ENCODE assay signal across 8 mouse cellular contexts in the genomic region with DNA sequence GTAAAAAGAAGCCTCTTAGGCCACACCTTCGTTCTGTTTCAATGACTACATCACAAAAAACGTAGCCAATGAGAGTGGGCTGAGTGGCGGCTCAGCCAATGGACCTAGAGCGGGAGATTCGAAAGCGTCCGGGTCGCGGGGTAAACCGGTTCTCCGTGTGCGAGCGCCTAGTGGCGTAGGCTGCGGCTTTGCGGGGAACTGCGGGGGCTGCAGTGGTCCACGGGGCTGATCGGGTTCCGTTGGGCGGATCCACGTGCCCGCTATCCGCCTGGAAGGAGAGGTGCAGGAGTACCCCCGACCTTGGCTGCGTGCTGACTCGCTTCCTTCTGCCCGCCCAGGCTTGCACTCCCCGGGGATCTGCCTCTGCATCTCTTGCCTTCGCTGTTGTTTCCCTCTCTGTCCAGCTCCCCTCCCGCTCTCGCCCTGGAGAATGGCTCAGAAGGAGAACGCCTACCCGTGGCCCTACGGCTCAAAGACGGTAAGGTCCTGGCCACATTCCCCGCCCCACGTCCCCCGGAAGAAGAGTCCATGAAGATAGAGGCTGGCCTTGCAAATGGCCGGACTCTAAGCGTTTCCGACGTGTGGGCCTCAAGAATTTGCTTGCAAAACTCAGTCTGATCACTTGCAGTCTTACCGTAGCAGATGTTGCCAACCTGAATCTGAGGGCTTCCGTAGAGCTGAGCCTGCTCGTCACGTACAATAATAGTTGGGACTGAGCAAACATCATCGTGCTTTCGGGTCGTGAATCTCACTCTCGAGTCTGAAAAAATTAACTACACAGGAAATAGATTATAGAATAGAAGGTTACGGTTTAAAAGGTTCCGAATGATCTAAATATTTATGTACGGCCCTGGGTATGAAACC. TPM values are rescaled to one million over a fixed set of nuclear protein-coding genes. Genes with fewer than 3 reads are reported as not detected.
DNase-seq lines count a peak whose midpoint lies in the region; ATAC-seq and TF ChIP-seq lines count a peak whose summit lies in the region.

Gene Aurkb (plus strand): TSS at position 117 of the 864 bp plus-strand sequence.

- peak within 1 kb of the TSS; percentile 66 for H3K9ac ChIP-seq in heart, postnatal 0 days (replicated peaks; ENCODE audit: low read depth, low read length)
- peak within 1 kb of the TSS; percentile 86 for H3K9ac ChIP-seq in lung, embryonic 16.5 days (ENCODE audit: low read length)

- H3K4me3 ChIP-seq in G1E (ENCODE audit: low read depth, low read length) = peak within 1 kb of the TSS; percentile 99
- H3K4me3 ChIP-seq in forebrain, embryonic 10.5 days = peak within 1 kb of the TSS; percentile 67
- H3K4me3 ChIP-seq in heart, postnatal 0 days (ENCODE audit: low read depth, low read length) = peak within 1 kb of the TSS; percentile 84
- H3K4me3 ChIP-seq in lung, embryonic 16.5 days (ENCODE audit: low read length) = peak within 1 kb of the TSS; percentile 88

- H3K9me3 ChIP-seq in G1E (replicated peaks) = no peaks in the 10 kb centered on the region
- H3K9me3 ChIP-seq in forebrain, embryonic 10.5 days = no peaks in the 10 kb centered on the region
- no peaks in the 10 kb centered on the region for H3K9me3 ChIP-seq in heart, postnatal 0 days (replicated peaks; ENCODE audit: control insufficient read depth, low read length)
- H3K9me3 ChIP-seq in lung, embryonic 16.5 days (ENCODE audit: control insufficient read depth, low read length) = no peaks in the 10 kb centered on the region

- peak within 1 kb of the TSS; percentile 84 for H3K4me2 ChIP-seq in heart, postnatal 0 days (ENCODE audit: low read depth, low read length)
- H3K4me2 ChIP-seq in lung, embryonic 16.5 days (ENCODE audit: low read depth, low read length) = peak within 1 kb of the TSS; percentile 82

- peak within 1 kb of the TSS; percentile 96 for H3K27ac ChIP-seq in forebrain, embryonic 10.5 days
- H3K27ac ChIP-seq in heart, postnatal 0 days (ENCODE audit: low read depth) = peak within 1 kb of the TSS; percentile 83
- H3K27ac ChIP-seq in lung, embryonic 16.5 days (ENCODE audit: low read length) = peak within 1 kb of the TSS; percentile 95

- no peak for TF ChIP-seq EP300 in heart, postnatal 0 days (IDR thresholded peaks at IDR 0.05; ENCODE audit: low read depth)

- no peaks in the 10 kb centered on the region; the same call in 1 of the 2 replicates for H3K27me3 ChIP-seq in G1E (ENCODE audit: insufficient read depth, low read length)
- H3K27me3 ChIP-seq in forebrain, embryonic 10.5 days (ENCODE audit: poor library complexity, severe bottlenecking) = no peaks in the 10 kb centered on the region
- H3K27me3 ChIP-seq in heart, postnatal 0 days (ENCODE audit: control insufficient read depth, insufficient read depth, low read length) = no peaks in the 10 kb centered on the region
- no peaks in the 10 kb centered on the region for H3K27me3 ChIP-seq in lung, embryonic 16.5 days (ENCODE audit: control insufficient read depth, insufficient read depth, low read depth, low read length)

- ATAC-seq in G1E (ENCODE audit: extremely low read depth, insufficient number of reproducible peaks, low FRiP score, poor library complexity, severe bottlenecking) = peak; percentile 77
- peak; percentile 73 for ATAC-seq in heart, postnatal 0 days (ENCODE audit: insufficient read depth, low read depth)
- peak; percentile 82 for ATAC-seq in lung, embryonic 16.5 days (ENCODE audit: low read depth)

- H3K4me1 ChIP-seq in G1E (ENCODE audit: insufficient read depth, low read depth, low read length) = peaks cover 53% of the 10 kb centered on the region
- peaks cover 34% of the 10 kb centered on the region for H3K4me1 ChIP-seq in forebrain, embryonic 10.5 days
- H3K4me1 ChIP-seq in heart, postnatal 0 days (ENCODE audit: control insufficient read depth, insufficient read depth) = peaks cover 11% of the 10 kb centered on the region
- H3K4me1 ChIP-seq in lung, embryonic 16.5 days (replicated peaks; ENCODE audit: control insufficient read depth, insufficient read depth, low read length) = peaks cover 20% of the 10 kb centered on the region

- TF ChIP-seq CTCF in G1E (IDR thresholded peaks at IDR 0.05; ENCODE audit: low read depth, low read length) = no peak
- no peak for TF ChIP-seq CTCF in heart, postnatal 0 days (IDR thresholded peaks at IDR 0.05; ENCODE audit: low read depth)

- peak; percentile 85 for DNase-seq in G1E (ENCODE audit: low spot score)
- DNase-seq in c-Kit-positive CD71-positive TER-119-negative erythroid progenitor cells, embryonic 14.5 days (ENCODE audit: low read depth) = peak; percentile 93
- DNase-seq in forebrain, embryonic 10.5 days (ENCODE audit: extremely low spot score, low spot score) = peak; percentile 90
- DNase-seq in heart, postnatal 0 days (ENCODE audit: low spot score) = peak; percentile 94
- peak; percentile 90 to 93 for DNase-seq in kidney, postnatal 36 days
- peak; percentile 72 for DNase-seq in ovary, adult 18-20 months (ENCODE audit: low spot score)
- DNase-seq in thymus, postnatal 10 days (ENCODE audit: low spot score in 2 of 2) = peak; percentile 83 to 87

- WGBS in forebrain, embryonic 10.5 days = under 1% methylated on average over 54 of the region's 54 CpGs
- WGBS in heart, postnatal 0 days = under 1% methylated on average over 53 of the region's 54 CpGs
- under 1% methylated on average over 54 of the region's 54 CpGs for WGBS in lung, embryonic 16.5 days

- H3K36me3 ChIP-seq in G1E (replicated peaks) = peaks cover 43% of the 10 kb centered on the region
- peaks cover 38% of the 10 kb centered on the region for H3K36me3 ChIP-seq in forebrain, embryonic 10.5 days (replicated peaks)
- peaks cover 14% of the 10 kb centered on the region; the same call in 1 of the 2 replicates for H3K36me3 ChIP-seq in heart, postnatal 0 days (replicated peaks; ENCODE audit: control insufficient read depth, insufficient read depth, low read length)
- H3K36me3 ChIP-seq in lung, embryonic 16.5 days (ENCODE audit: control insufficient read depth, insufficient read depth, low read length) = peaks cover 11% of the 10 kb centered on the region

RNA-seq across cellular contexts. Expression of gene Aurkb, which starts in this region (rescaled TPM):
- total RNA-seq in G1E (2014; fragmentation: Nextera tagmentation) = 176 and 241 TPM in 2 replicates
- 117 and 133 TPM in 2 replicates for total RNA-seq in G1E (2017)
- polyA plus RNA-seq in G1E (2012) = 296 TPM in 2 replicates
- 227 and 236 TPM in 2 replicates for polyA plus RNA-seq in forebrain, embryonic 10.5 days (2016; fragmentation: Nextera tagmentation; extraction: Ambion mirVana)
- total RNA-seq in heart, postnatal 0 days (2014; rRNA removed; ENCODE audit: low replicate concordance) = 21.4 and 54.6 TPM in 2 replicates
- 19.5 and 19.9 TPM in 2 replicates for polyA plus RNA-seq in heart, postnatal 0 days (2015; fragmentation: Nextera tagmentation; extraction: Ambion mirVana)
- 183 and 189 TPM in 2 replicates for polyA plus RNA-seq in lung, embryonic 16.5 days (2015; fragmentation: Nextera tagmentation; extraction: Ambion mirVana)

Comparison
In these comparisons a context has a peak if more than half of its experiments do, and no peak if none do; other contexts are left out.
1. Peak in every context shown above with its lines: DNase-seq, ATAC-seq, H3K4me3 ChIP-seq and H3K27ac ChIP-seq.